Mouse (Mus musculus) heart, postnatal 36 days (tissue): ENCODE measurements around the gene Lipc. TPM values are rescaled to one million over a fixed set of nuclear protein-coding genes. Genes with fewer than 3 reads are reported as not detected.

Experiments used
- DNase-seq, 2 experiments: peaks; one replicate each; pipeline ENCODE4 v3.0.0; 2021 to 2022
- intact Hi-C: fragments of 180-260 bp; cut with DNase I; formaldehyde crosslinking; loops from one replicate; pipeline ENCODE4 v1.15.1; 2025
- total RNA-seq, 2 experiments: library from RNA; stranded (reverse); gene quantifications; 2 replicates each; pipeline ENCODE4 v1.2.3; 2021

Lipc gene
- total RNA-seq, 2 experiments from 2014 or later, result not detected

DNA sequence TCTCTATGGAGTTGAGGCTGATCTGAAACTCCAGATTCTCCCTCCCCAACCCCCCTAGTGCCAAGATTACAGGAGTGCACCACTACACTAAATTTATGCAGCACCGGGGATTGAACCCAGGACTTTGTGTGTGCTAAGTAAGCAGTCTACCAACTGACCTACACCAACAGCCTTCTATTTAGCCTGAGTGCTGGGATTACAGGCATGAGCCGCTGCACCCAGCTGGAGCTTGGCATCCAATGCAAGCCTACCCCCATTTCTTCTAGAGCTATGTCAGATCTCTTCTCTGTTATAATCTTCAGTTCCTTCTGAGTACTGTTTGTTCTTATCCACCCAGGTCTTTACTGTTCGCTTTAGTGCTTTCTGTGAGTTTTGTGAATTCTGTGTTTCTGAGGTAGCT, 117.8 kb downstream of the Lipc start:
- intact Hi-C loops, result no loop called here
- no peak for DNase-seq

DNA sequence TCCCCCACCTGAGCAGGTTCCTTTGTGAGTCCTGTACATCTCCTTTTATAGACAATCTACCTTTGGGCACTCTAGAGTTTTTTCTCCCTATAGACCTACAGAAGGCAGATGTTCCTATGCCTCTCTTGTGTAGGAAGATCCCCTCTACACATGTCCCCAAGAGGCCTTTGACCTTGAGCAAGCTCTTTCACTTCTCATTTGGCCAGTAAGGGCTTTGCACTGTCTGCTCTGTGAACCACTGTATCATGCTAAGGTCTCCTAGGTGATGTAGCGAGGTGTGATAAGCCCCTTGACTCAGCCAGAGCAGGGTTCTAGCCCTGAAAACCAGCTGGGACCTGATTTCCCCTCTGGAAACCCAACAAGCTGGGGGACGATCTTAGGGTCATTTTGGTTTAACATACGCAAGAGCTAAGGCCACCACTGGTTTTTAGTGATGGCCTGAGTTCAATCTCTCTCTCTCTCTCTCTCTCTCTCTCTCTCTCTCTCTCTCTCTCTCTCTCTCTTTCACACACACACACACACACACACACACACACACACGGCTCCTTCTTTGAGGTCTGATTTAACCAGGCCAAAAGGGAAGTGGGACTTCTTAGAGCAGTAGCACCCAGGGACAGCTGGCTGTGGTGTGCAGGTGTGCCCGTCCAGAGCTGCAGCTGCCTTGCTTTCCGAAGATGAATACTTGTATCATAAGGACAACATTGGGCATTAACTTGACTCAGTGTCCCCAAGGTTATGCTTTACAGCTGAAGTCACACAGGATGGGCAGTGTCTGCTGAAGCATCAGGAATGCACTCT, 118.7 kb downstream of the Lipc start:
- no peak for DNase-seq
- intact Hi-C loops, result no loop called here

DNA sequence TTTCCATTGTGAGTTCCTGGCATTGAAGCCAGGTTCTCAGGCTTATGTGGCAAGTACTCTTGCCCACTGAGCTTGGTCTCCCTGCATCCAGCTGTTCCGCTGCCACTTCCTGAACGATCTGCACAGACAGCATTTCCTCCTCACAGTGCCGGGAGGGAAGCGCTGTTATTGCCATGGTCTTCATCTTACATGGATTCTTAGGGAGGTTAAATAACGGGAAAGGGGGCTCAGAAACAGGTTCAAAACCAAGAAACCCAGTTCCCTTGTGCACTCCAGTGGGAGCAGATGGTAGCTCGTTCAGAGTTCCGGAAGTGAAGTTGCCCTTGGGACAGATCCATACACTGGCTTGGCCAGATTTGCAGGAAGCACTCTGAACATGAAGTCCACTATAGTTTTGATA, 119.8 kb downstream of the Lipc start:
- DNase-seq, result peak in 1 of 2 experiments; percentile 20
- intact Hi-C loops, result no loop called here

- no peak for DNase-seq
- intact Hi-C loops, result no loop called here
Measured at GRCm38 (mm10) chr9:70830844-70831529, 121.0 kb downstream of the Lipc start.

GRCm38 (mm10) chr9:70829784-70830488, 122.1 kb downstream of the Lipc start:
- no peak for DNase-seq
- intact Hi-C loops, result no loop called here

GRCm38 (mm10) chr9:70827911-70828310, 124.1 kb downstream of the Lipc start:
- intact Hi-C loops, result no loop called here
- DNase-seq, result no peak

- no peak for DNase-seq
- intact Hi-C loops, result no loop called here
Measured at GRCm38 (mm10) chr9:70824103-70824502, 127.9 kb downstream of the Lipc start.

- DNase-seq, result no peak
- intact Hi-C loops, result no loop called here
Measured at GRCm38 (mm10) chr9:70818739-70819138, 133.3 kb downstream of the Lipc start.

- intact Hi-C loops, result no loop called here
- DNase-seq, result no peak
Measured at GRCm38 (mm10) chr9:70817396-70817795, 134.6 kb downstream of the Lipc start.

GRCm38 (mm10) chr9:70816701-70817305, 135.2 kb downstream of the Lipc start:
- no peak for DNase-seq
- intact Hi-C loops, result no loop called here

DNA sequence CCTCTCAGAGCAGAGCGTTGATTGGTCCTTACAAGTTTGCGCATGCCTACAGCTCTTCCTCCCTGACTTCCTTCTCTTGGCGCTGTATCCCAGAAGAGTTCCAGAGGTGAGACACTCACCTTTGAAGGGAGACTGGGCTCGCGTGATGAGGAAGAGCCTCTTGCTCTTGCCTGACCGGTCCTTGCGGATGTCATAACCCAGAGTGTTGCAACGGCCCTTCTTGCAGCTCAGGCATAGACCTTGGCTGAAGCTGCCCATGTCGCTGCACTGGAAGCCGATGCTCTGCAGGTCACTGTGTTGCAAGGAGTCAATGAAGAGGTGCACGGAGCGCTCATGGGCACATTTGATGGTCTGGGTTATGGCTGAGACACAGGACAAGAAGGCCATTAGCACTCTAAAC, 139.5 kb downstream of the Lipc start:
- intact Hi-C loops, result no loop called here
- no peak for DNase-seq

DNA sequence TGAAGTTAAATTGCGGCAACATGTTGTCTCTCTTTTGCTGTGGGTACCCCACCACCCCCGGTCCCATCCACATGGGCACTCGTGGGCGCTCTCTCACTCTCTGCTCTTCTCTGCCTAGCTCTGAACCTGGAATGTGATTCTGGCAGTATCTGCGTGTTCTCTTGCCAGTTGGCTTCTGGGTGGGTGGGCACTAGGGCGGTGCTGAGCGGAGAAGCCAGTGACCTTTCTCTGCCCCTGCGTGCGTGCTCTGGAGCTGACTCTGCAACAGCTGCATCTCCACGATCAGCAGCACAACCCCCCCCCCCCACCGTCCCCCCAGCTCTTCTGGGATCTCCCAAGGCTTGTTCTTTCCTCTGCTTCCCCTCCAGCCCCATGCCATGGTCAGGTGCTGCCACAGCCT, 144.3 kb downstream of the Lipc start:
- peak; percentile 9 to 21 for DNase-seq
- intact Hi-C loops, result no loop called here

- no peak for DNase-seq
- intact Hi-C loops, result no loop called here
Measured at GRCm38 (mm10) chr9:70806069-70806468, 146.0 kb downstream of the Lipc start.

GRCm38 (mm10) chr9:70802816-70803215, 149.2 kb downstream of the Lipc start:
- no peak for DNase-seq
- intact Hi-C loops, result no loop called here

GRCm38 (mm10) chr9:70801761-70802160, 150.3 kb downstream of the Lipc start:
- intact Hi-C loops, result no loop called here
- DNase-seq, result no peak

GRCm38 (mm10) chr9:70800588-70801315, 151.3 kb downstream of the Lipc start:
- intact Hi-C loops, result no loop called here
- no peak for DNase-seq

DNA sequence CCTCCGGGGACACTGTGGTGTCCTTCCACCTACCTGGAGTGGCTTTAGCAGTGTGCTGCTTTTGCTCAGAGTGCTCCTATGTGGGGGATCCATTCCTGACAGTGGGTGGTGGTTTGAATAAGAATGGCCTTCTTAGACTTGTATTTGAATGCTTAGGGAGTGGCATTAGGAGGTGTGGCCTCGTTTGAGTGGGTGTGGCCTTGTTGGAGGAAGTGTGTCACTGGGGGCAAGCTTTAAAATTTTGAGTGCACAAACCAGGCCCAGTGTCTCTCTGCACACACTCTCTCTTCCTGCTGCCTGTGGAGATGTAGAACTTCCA, 156.6 kb downstream of the Lipc start:
- intact Hi-C loops, result no loop called here
- no peak for DNase-seq

GRCm38 (mm10) chr9:70794643-70795438, 157.2 kb downstream of the Lipc start:
- DNase-seq, result no peak
- intact Hi-C loops, result no loop called here

- DNase-seq, result no peak
- intact Hi-C loops, result no loop called here
Measured at GRCm38 (mm10) chr9:70790621-70791020, 161.4 kb downstream of the Lipc start.

GRCm38 (mm10) chr9:70788705-70789104, 163.3 kb downstream of the Lipc start:
- intact Hi-C loops, result no loop called here
- no peak for DNase-seq
